Mouse (Mus musculus) forebrain, postnatal 0 days (tissue): Measurements from ENCODE around the gene Snx29. TPM values are rescaled to one million over a fixed set of nuclear protein-coding genes. Genes with fewer than 3 reads are reported as not detected.

Experiments
- ATAC-seq: fragments of 200-750 bp; cut with Nextera tagmentation; 2 replicates; pipeline ENCODE4 v1.8.0; 2017; ENCODE audit warnings: mild to moderate bottlenecking, moderate library complexity
- DNase-seq: peaks from one replicate; pipeline ENCODE4 v3.0.0-alpha.2; 2015
- H3K27ac ChIP-seq: fragments of 300-500 bp; sonication (generic); 2 replicates; pipeline ENCODE4 v1.5.1; 2014; ENCODE audit warnings: low read depth, mild to moderate bottlenecking, antibody characterized with exemption, low read length, moderate library complexity, mixed read lengths
- H3K27me3 ChIP-seq: fragments of 300-500 bp; sonication (generic); 2 replicates; pipeline ENCODE4 v1.6.1; 2014; ENCODE audit warnings: mild to moderate bottlenecking, low read length, mixed read lengths; ENCODE audit not compliant: insufficient read depth
- H3K36me3 ChIP-seq: fragments of 300-500 bp; sonication (generic); 2 replicates; pipeline ENCODE4 v1.6.1; 2014; ENCODE audit warnings: mild to moderate bottlenecking, moderate library complexity; ENCODE audit not compliant: insufficient read depth
- H3K4me1 ChIP-seq: fragments of 300-500 bp; sonication (generic); 2 replicates; pipeline ENCODE4 v1.6.1; 2014; ENCODE audit warnings: antibody characterized with exemption; ENCODE audit not compliant: insufficient read depth
- H3K4me2 ChIP-seq: fragments of 300-500 bp; sonication (generic); 2 replicates; pipeline ENCODE4 v1.6.1; 2014; ENCODE audit warnings: low read depth, mild to moderate bottlenecking, moderate library complexity
- H3K4me3 ChIP-seq: fragments of 300-500 bp; sonication (generic); 2 replicates; pipeline ENCODE4 v1.5.1; 2014; ENCODE audit warnings: low read depth, low read length, mixed read lengths
- H3K9ac ChIP-seq: fragments of 300-500 bp; sonication (generic); 2 replicates; pipeline ENCODE4 v1.6.1; 2014; ENCODE audit warnings: mild to moderate bottlenecking
- H3K9me3 ChIP-seq: fragments of 300-500 bp; sonication (generic); 2 replicates; pipeline ENCODE4 v1.6.1; 2016; ENCODE audit warnings: low read length
- CTCF ChIP-seq: sonication (generic); IDR thresholded peaks from 2 replicates; pipeline ENCODE4 v1.5.1; 2016; ENCODE audit warnings: antibody characterized with exemption, control low read depth, low read depth
- WGBS: fragments of 180-500 bp; shearing (Covaris S2); extraction: QIAGEN DNeasy Blood & Tissue Kit; methylation state at CpG from one replicate; pipeline ENCODE4 v1.1.7; 2014; 5-methylcytosine and 5-hydroxymethylcytosine counted together
- polyA plus RNA-seq: library from polyadenylated mRNA; unstranded; fragments of >200 nt; fragmentation: Nextera tagmentation; extraction: Ambion mirVana; gene quantifications from 2 replicates; pipeline ENCODE4 v1.2.1, GENCODE M21; 2015
- total RNA-seq: library from RNA; depleted of rRNA; stranded (reverse); fragments of >200 nt; gene quantifications from 2 replicates; pipeline ENCODE4 v1.2.3, GENCODE M21; 2014

Snx29 gene
- total and polyA plus RNA-seq, 2 experiments from 2014 or later: 5.8 to 20.6 TPM

GRCm38 (mm10) chr16:11457136-11457535 lies 134.4 kb downstream of the Snx29 start:
- TF ChIP-seq CTCF: no peak
- Histone ChIP-seq H3K9ac (no peak overlapping the region), H3K4me1 (no peaks in the 10 kb centered on the region), H3K27ac (no peak overlapping the region), H3K4me3 (no peak overlapping the region), H3K4me2 (no peak overlapping the region), H3K9me3 (no peaks in the 10 kb centered on the region), H3K36me3 (peaks cover 33% of the 10 kb centered on the region), H3K27me3 (no peaks in the 10 kb centered on the region)
- ATAC-seq (no peak), DNase-seq (no peak)
- 90% methylated on average over 5 of the region's 5 CpGs for WGBS

GRCm38 (mm10) chr16:11457609-11458350 lies 135.1 kb downstream of the Snx29 start:
- Histone ChIP-seq H3K9me3 (no peaks in the 10 kb centered on the region), H3K4me1 (no peaks in the 10 kb centered on the region), H3K27ac (no peak overlapping the region), H3K36me3 (peaks cover 29% of the 10 kb centered on the region), H3K4me3 (no peak overlapping the region), H3K9ac (no peak overlapping the region), H3K4me2 (no peak overlapping the region), H3K27me3 (no peaks in the 10 kb centered on the region)
- TF ChIP-seq CTCF: no peak
- 66% methylated on average over 2 of the region's 2 CpGs for WGBS
- no peak for DNase-seq
- ATAC-seq: no peak

- 97% methylated on average over 1 of the region's 1 CpGs for WGBS
- Histone ChIP-seq H3K36me3 (0 out of 2 replicates have a peak, but pooled peaks cover 14% of the 10 kb centered on the region), H3K4me1 (no peaks in the 10 kb centered on the region), H3K4me3 (no peak overlapping the region), H3K27ac (no peak overlapping the region), H3K4me2 (no peak overlapping the region), H3K9ac (no peak overlapping the region), H3K9me3 (no peaks in the 10 kb centered on the region), H3K27me3 (no peaks in the 10 kb centered on the region)
- no peak for ATAC-seq
- no peak for DNase-seq
- TF ChIP-seq CTCF: no peak
These were observed 137.5 kb downstream of the Snx29 start for GRCm38 (mm10) chr16:11460210-11460609.

- no peak for TF ChIP-seq CTCF
- ATAC-seq: peak; percentile 87
- no peaks in the 10 kb centered on the region for H3K27me3 ChIP-seq
- DNase-seq: peak; percentile 57
- H3K4me3 ChIP-seq: no peak overlapping the region
- whole genome bisulfite sequencing: 59% methylated on average over 7 of the region's 7 CpGs
- H3K4me2 ChIP-seq: no peak overlapping the region
- no peak overlapping the region for H3K9ac ChIP-seq
- 0 out of 2 replicates have a peak overlapping the region, but pooled peaks have one; percentile 29 for H3K27ac ChIP-seq
- H3K36me3 ChIP-seq: 0 out of 2 replicates have a peak, but pooled peaks cover 13% of the 10 kb centered on the region
- no peaks in the 10 kb centered on the region for H3K4me1 ChIP-seq
- H3K9me3 ChIP-seq: no peaks in the 10 kb centered on the region
These were observed 138.9 kb downstream of the Snx29 start for GRCm38 (mm10) chr16:11461612-11462011.

GRCm38 (mm10) chr16:11468533-11469179 lies 145.9 kb downstream of the Snx29 start:
- WGBS: 61% methylated on average over 15 of the region's 15 CpGs
- H3K36me3 ChIP-seq: no peaks in the 10 kb centered on the region

GRCm38 (mm10) chr16:11469491-11469890 lies 146.8 kb downstream of the Snx29 start:
- no peak for ATAC-seq
- no peak for DNase-seq
- 92% methylated on average over 3 of the region's 3 CpGs for WGBS
- Histone ChIP-seq H3K9ac (no peak overlapping the region), H3K4me1 (peaks cover 6% of the 10 kb centered on the region; the same call in 1 of the 2 replicates), H3K27me3 (no peaks in the 10 kb centered on the region), H3K9me3 (no peaks in the 10 kb centered on the region), H3K4me2 (no peak overlapping the region), H3K4me3 (no peak overlapping the region), H3K27ac (no peak overlapping the region), H3K36me3 (no peaks in the 10 kb centered on the region)
- no peak for TF ChIP-seq CTCF

More at GRCm38 (mm10) chr16:11468533-11469179, 145.9 kb downstream of the Snx29 start:
- Histone ChIP-seq H3K4me1 (peaks cover 6% of the 10 kb centered on the region; the same call in 1 of the 2 replicates), H3K9ac (no peak overlapping the region), H3K9me3 (no peaks in the 10 kb centered on the region), H3K4me3 (no peak overlapping the region), H3K27me3 (no peaks in the 10 kb centered on the region), H3K4me2 (no peak overlapping the region), H3K27ac (no peak overlapping the region)
- TF ChIP-seq CTCF: peak; percentile 95
- DNase-seq (peak; percentile 83), ATAC-seq (peak; percentile 78)

GRCm38 (mm10) chr16:11471246-11471645 lies 148.5 kb downstream of the Snx29 start:
- Histone ChIP-seq H3K36me3 (0 out of 2 replicates have a peak, but pooled peaks cover 3% of the 10 kb centered on the region), H3K9me3 (no peaks in the 10 kb centered on the region), H3K9ac (no peak overlapping the region), H3K4me1 (peaks cover 6% of the 10 kb centered on the region; the same call in 1 of the 2 replicates), H3K27me3 (no peaks in the 10 kb centered on the region), H3K4me3 (no peak overlapping the region), H3K27ac (no peak overlapping the region), H3K4me2 (no peak overlapping the region)
- TF ChIP-seq CTCF: no peak
- 76% methylated on average over 2 of the region's 2 CpGs for WGBS
- no peak for DNase-seq
- ATAC-seq: no peak
